Mouse (Mus musculus): ENCODE results near the gene Ccdc125. TPM values are rescaled to one million over a fixed set of nuclear protein-coding genes. Genes with fewer than 3 reads are reported as not detected.
A peak's percentile ranks its signal among the peaks of the same experiment; 100 is the strongest.
"Not testable (repeated sequence)": the region's sequence is repeated elsewhere in the genome, so short reads cannot be mapped to it uniquely, and the experiment has no call there.

Gene Ccdc125
- polyA plus RNA-seq, 1 experiment from 2014 or later = 8.7 TPM

GRCm38 (mm10) chr13:100730861-100731176 lies 61.3 kb downstream of the Ccdc125 start, which contains the start of gene Cdk7:
Gene Cdk7 (minus strand): TSS chr13:100730939.
- Histone ChIP-seq H3K36me3 (ENCODE audit: control insufficient read depth, insufficient read depth, low read length) (peaks cover 5% of the 10 kb centered on the region; the same call in 1 of the 2 replicates), H3K4me3 (ENCODE audit: low read length) (peak within 1 kb of the TSS; percentile 76), H3K27ac (ENCODE audit: low read length) (peak within 1 kb of the TSS; percentile 94), H3K9me3 (ENCODE audit: control insufficient read depth, low read length) (no peaks in the 10 kb centered on the region), H3K4me1 (ENCODE audit: control insufficient read depth, insufficient read depth, low read length) (peaks cover 8% of the 10 kb centered on the region), H3K27me3 (replicated peaks; ENCODE audit: control insufficient read depth, insufficient read depth, low read length) (no peaks in the 10 kb centered on the region), H3K9ac (ENCODE audit: low read depth, low read length) (peak within 1 kb of the TSS; percentile 86), H3K4me2 (ENCODE audit: low read depth, low read length) (peak within 1 kb of the TSS; percentile 64)
- peak; percentile 99 for ATAC-seq
- under 1% methylated on average over 19 of the region's 19 CpGs for whole genome bisulfite sequencing

GRCm38 (mm10) chr13:100731462-100732046 lies 62.0 kb downstream of the Ccdc125 start:
- ATAC-seq = not testable (repeated sequence)
- peak overlapping the region; percentile 55 for H3K27ac ChIP-seq (ENCODE audit: low read length)

GRCm38 (mm10) chr13:100732756-100733155 lies 63.2 kb downstream of the Ccdc125 start:
- Histone ChIP-seq H3K27me3 (replicated peaks; ENCODE audit: control insufficient read depth, insufficient read depth, low read length) (no peaks in the 10 kb centered on the region), H3K4me3 (ENCODE audit: low read length) (no peak overlapping the region), H3K9me3 (ENCODE audit: control insufficient read depth, low read length) (no peaks in the 10 kb centered on the region), H3K36me3 (ENCODE audit: control insufficient read depth, insufficient read depth, low read length) (peaks cover 5% of the 10 kb centered on the region; the same call in 1 of the 2 replicates), H3K4me2 (ENCODE audit: low read depth, low read length) (no peak overlapping the region), H3K27ac (ENCODE audit: low read length) (no peak overlapping the region), H3K9ac (ENCODE audit: low read depth, low read length) (no peak overlapping the region), H3K4me1 (ENCODE audit: control insufficient read depth, insufficient read depth, low read length) (peaks cover 8% of the 10 kb centered on the region)
- ATAC-seq = no peak
- 93% methylated on average over 2 of the region's 2 CpGs for WGBS

More at GRCm38 (mm10) chr13:100731462-100732046, 62.0 kb downstream of the Ccdc125 start:
- not testable (repeated sequence) for H3K9ac ChIP-seq (ENCODE audit: low read depth, low read length); H3K9me3 ChIP-seq (ENCODE audit: control insufficient read depth, low read length); H3K27me3 ChIP-seq (replicated peaks; ENCODE audit: control insufficient read depth, insufficient read depth, low read length); H3K4me3 ChIP-seq (ENCODE audit: low read length); H3K36me3 ChIP-seq (ENCODE audit: control insufficient read depth, insufficient read depth, low read length); H3K4me1 ChIP-seq (ENCODE audit: control insufficient read depth, insufficient read depth, low read length)
- WGBS = 92% methylated on average over 5 of the region's 6 CpGs
- H3K4me2 ChIP-seq (ENCODE audit: low read depth, low read length) = 0 out of 2 replicates have a peak overlapping the region, but pooled peaks have one; percentile 48

- ATAC-seq = no peak
- WGBS = 78% methylated on average over 5 of the region's 5 CpGs
- Histone ChIP-seq H3K4me3 (ENCODE audit: low read length) (peak overlapping the region; percentile 33), H3K9me3 (ENCODE audit: control insufficient read depth, low read length) (no peaks in the 10 kb centered on the region), H3K36me3 (ENCODE audit: control insufficient read depth, insufficient read depth, low read length) (no peaks in the 10 kb centered on the region; the same call in 1 of the 2 replicates), H3K27ac (ENCODE audit: low read length) (peak overlapping the region; percentile 73), H3K27me3 (replicated peaks; ENCODE audit: control insufficient read depth, insufficient read depth, low read length) (no peaks in the 10 kb centered on the region), H3K9ac (ENCODE audit: low read depth, low read length) (peak overlapping the region; percentile 44), H3K4me2 (ENCODE audit: low read depth, low read length) (peak overlapping the region; percentile 40), H3K4me1 (ENCODE audit: control insufficient read depth, insufficient read depth, low read length) (peaks cover 3% of the 10 kb centered on the region; the same call in 1 of the 2 replicates)
Measured at GRCm38 (mm10) chr13:100742831-100743230, 73.3 kb downstream of the Ccdc125 start.

- ATAC-seq = peak; percentile 64
Measured at GRCm38 (mm10) chr13:100743346-100744035, 74.0 kb downstream of the Ccdc125 start.

GRCm38 (mm10) chr13:100744036-100744744 lies 74.7 kb downstream of the Ccdc125 start, which contains the start of gene Mrps36:
Gene Mrps36 (minus strand): TSS chr13:100744659.
- WGBS = under 1% methylated on average over 52 of the region's 52 CpGs

More at GRCm38 (mm10) chr13:100743346-100744035, 74.0 kb downstream of the Ccdc125 start:
- H3K36me3 ChIP-seq (ENCODE audit: control insufficient read depth, insufficient read depth, low read length) = no peaks in the 10 kb centered on the region; the same call in 1 of the 2 replicates
- H3K27ac ChIP-seq (ENCODE audit: low read length) = peak overlapping the region; percentile 99
- H3K4me1 ChIP-seq (ENCODE audit: control insufficient read depth, insufficient read depth, low read length) = peaks cover 3% of the 10 kb centered on the region; the same call in 1 of the 2 replicates
- H3K4me2 ChIP-seq (ENCODE audit: low read depth, low read length) = peak overlapping the region; percentile 62
- WGBS = 47% methylated on average over 11 of the region's 11 CpGs
- peak overlapping the region; percentile 61 for H3K4me3 ChIP-seq (ENCODE audit: low read length)
- H3K9ac ChIP-seq (ENCODE audit: low read depth, low read length) = peak overlapping the region; percentile 86
- H3K27me3 ChIP-seq (replicated peaks; ENCODE audit: control insufficient read depth, insufficient read depth, low read length) = no peaks in the 10 kb centered on the region
- H3K9me3 ChIP-seq (ENCODE audit: control insufficient read depth, low read length) = no peaks in the 10 kb centered on the region

GRCm38 (mm10) chr13:100746090-100746489 lies 76.6 kb downstream of the Ccdc125 start:
- WGBS = 93% methylated on average over 3 of the region's 3 CpGs
- ATAC-seq = no peak

More at GRCm38 (mm10) chr13:100744036-100744744, 74.7 kb downstream of the Ccdc125 start, which contains the start of gene Mrps36:
- peak within 1 kb of the TSS; percentile 86 for H3K9ac ChIP-seq (ENCODE audit: low read depth, low read length)
- no peaks in the 10 kb centered on the region for H3K9me3 ChIP-seq (ENCODE audit: control insufficient read depth, low read length)
- H3K27me3 ChIP-seq (replicated peaks; ENCODE audit: control insufficient read depth, insufficient read depth, low read length) = no peaks in the 10 kb centered on the region
- H3K36me3 ChIP-seq (ENCODE audit: control insufficient read depth, insufficient read depth, low read length) = no peaks in the 10 kb centered on the region
- H3K27ac ChIP-seq (ENCODE audit: low read length) = peak within 1 kb of the TSS; percentile 99
- peaks cover 3% of the 10 kb centered on the region; the same call in 1 of the 2 replicates for H3K4me1 ChIP-seq (ENCODE audit: control insufficient read depth, insufficient read depth, low read length)
- H3K4me2 ChIP-seq (ENCODE audit: low read depth, low read length) = peak within 1 kb of the TSS; percentile 62
- peak within 1 kb of the TSS; percentile 61 for H3K4me3 ChIP-seq (ENCODE audit: low read length)
- peak; percentile 97 for ATAC-seq

More at GRCm38 (mm10) chr13:100746090-100746489, 76.6 kb downstream of the Ccdc125 start:
- H3K27ac ChIP-seq (ENCODE audit: low read length) = no peak overlapping the region
- peaks cover 3% of the 10 kb centered on the region; the same call in 1 of the 2 replicates for H3K4me1 ChIP-seq (ENCODE audit: control insufficient read depth, insufficient read depth, low read length)
- H3K9ac ChIP-seq (ENCODE audit: low read depth, low read length) = no peak overlapping the region
- H3K4me2 ChIP-seq (ENCODE audit: low read depth, low read length) = no peak overlapping the region
- H3K4me3 ChIP-seq (ENCODE audit: low read length) = no peak overlapping the region
- H3K36me3 ChIP-seq (ENCODE audit: control insufficient read depth, insufficient read depth, low read length) = no peaks in the 10 kb centered on the region
- H3K9me3 ChIP-seq (ENCODE audit: control insufficient read depth, low read length) = no peaks in the 10 kb centered on the region
- H3K27me3 ChIP-seq (replicated peaks; ENCODE audit: control insufficient read depth, insufficient read depth, low read length) = no peaks in the 10 kb centered on the region
